ENCODE assay signal across 8 mouse cellular contexts in the genomic region with DNA sequence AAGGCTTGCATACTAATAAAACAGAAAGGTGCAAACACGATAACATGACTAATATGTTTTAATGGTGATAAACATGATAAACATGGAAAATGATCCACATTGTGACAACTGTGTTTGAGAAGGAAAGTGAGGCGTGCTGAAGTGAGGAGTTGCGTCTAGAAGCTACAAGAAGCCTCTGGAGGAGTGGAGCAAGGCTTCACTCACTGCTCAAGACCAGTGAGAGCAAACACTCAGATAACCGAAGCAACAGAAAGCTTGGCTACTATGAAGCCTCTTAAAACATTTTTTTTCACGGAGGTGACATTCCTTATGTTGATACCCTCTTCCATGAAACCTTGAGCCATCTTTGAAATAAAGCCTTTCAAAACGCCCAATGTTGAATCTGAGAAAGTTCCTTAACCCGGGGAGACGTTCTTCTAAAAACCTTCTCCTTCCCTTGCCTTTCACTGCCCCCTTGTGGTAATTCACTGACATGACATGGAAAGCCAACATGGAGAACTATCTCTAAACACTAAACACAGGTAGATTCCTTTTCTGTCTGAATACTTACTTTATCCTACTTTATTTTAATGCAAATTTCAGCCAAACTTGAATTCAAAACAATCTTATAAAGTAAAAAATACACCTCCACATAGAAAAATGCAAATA.
DNase-seq lines count a peak whose midpoint lies in the region; ATAC-seq and TF ChIP-seq lines count a peak whose summit lies in the region.

No protein-coding gene starts in this region.

- no peak overlapping the region for H3K27ac ChIP-seq in heart, adult 2 months

- intact Hi-C loops in heart, adult 2 months (cut with DNase I) = no loop called here
- intact Hi-C loops in heart, postnatal 25 days (cut with DNase I) = no loop called here

- TF ChIP-seq EP300 in heart, adult 2 months (IDR thresholded peaks at IDR 0.05; ENCODE audit: insufficient read depth, low read depth, low read length) = no peak

- TF ChIP-seq CTCF in heart, adult 2 months (IDR thresholded peaks at IDR 0.05) = peak; percentile 64
- peak; percentile 60 for TF ChIP-seq CTCF in G1E (IDR thresholded peaks at IDR 0.05; ENCODE audit: low read depth, low read length)

- WGBS in heart, adult 2 months = 35% methylated on average over 8 of the region's 8 CpGs

- no peak for DNase-seq in heart, adult 2 months
- DNase-seq in heart, postnatal 25 days (ENCODE audit: low spot score) = no peak
- no peak for DNase-seq in G1E (ENCODE audit: low spot score)
- peak; percentile 83 to 89 for DNase-seq in cerebellum, postnatal 10 days
- DNase-seq in frontal cortex, postnatal 36 days (ENCODE audit: low spot score in 2 of 2) = peak; percentile 21 to 68
- peak; percentile 1 to 69 for DNase-seq in left cerebral cortex, adult 9 months (ENCODE audit: low spot score in 2 of 2)
- peak; percentile 2 for DNase-seq in naive thymus-derived CD4-positive, alpha-beta T cell, adult 2 months (ENCODE audit: low read depth)

- no peaks in the 10 kb centered on the region for H3K79me2 ChIP-seq in heart, adult 2 months (replicated peaks; ENCODE audit: control insufficient read depth, insufficient read depth, low read length)

- no peak for ATAC-seq in G1E (ENCODE audit: extremely low read depth, insufficient number of reproducible peaks, low FRiP score, poor library complexity, severe bottlenecking)
- no peak for ATAC-seq in megakaryocyte, adult 5-6 weeks (ENCODE audit: poor library complexity, severe bottlenecking)

- H3K9me3 ChIP-seq in G1E (replicated peaks) = no peaks in the 10 kb centered on the region

- H3K9ac ChIP-seq in heart, adult 2 months (ENCODE audit: low read depth, low read length) = no peak overlapping the region

- H3K4me1 ChIP-seq in heart, adult 2 months (ENCODE audit: control insufficient read depth, insufficient read depth, low read length) = no peaks in the 10 kb centered on the region
- no peaks in the 10 kb centered on the region for H3K4me1 ChIP-seq in G1E (ENCODE audit: insufficient read depth, low read depth, low read length)

- H3K27me3 ChIP-seq in heart, adult 2 months (ENCODE audit: control insufficient read depth, insufficient read depth, low read length) = no peaks in the 10 kb centered on the region
- H3K27me3 ChIP-seq in G1E (ENCODE audit: insufficient read depth, low read length) = no peaks in the 10 kb centered on the region

- no peak overlapping the region for H3K4me3 ChIP-seq in heart, adult 2 months
- H3K4me3 ChIP-seq in G1E (ENCODE audit: low read depth, low read length) = no peak overlapping the region

- no peaks in the 10 kb centered on the region for H3K36me3 ChIP-seq in heart, adult 2 months (ENCODE audit: control insufficient read depth, insufficient read depth, low read length)
- H3K36me3 ChIP-seq in G1E (replicated peaks) = no peaks in the 10 kb centered on the region

- no peak for TF ChIP-seq POLR2A in heart, adult 2 months (IDR thresholded peaks at IDR 0.05; ENCODE audit: insufficient read depth, low read depth, low read length)

Comparison
In these comparisons a context has a peak if more than half of its experiments do, and no peak if none do; other contexts are left out.
1. DNase-seq: peak in cerebellum, postnatal 10 days (2 of 2), frontal cortex, postnatal 36 days (2 of 2), left cerebral cortex, adult 9 months (2 of 2) and naive thymus-derived CD4-positive, alpha-beta T cell, adult 2 months (single experiment); none in heart, adult 2 months (0 of 2), heart, postnatal 25 days (single experiment) and G1E (single experiment).